Mouse (Mus musculus) lung, postnatal 36 days (tissue): ENCODE data around the gene Abhd2.
A peak's percentile ranks its signal among the peaks of the same experiment; 100 is the strongest.
"Not testable (repeated sequence)": the region's sequence is repeated elsewhere in the genome, so short reads cannot be mapped to it uniquely, and the experiment has no call there.

Source experiments
- DNase-seq: peaks from one replicate; pipeline ENCODE4 v3.0.0; 2022; ENCODE audit warnings: mixed read lengths

Abhd2 gene

DNA sequence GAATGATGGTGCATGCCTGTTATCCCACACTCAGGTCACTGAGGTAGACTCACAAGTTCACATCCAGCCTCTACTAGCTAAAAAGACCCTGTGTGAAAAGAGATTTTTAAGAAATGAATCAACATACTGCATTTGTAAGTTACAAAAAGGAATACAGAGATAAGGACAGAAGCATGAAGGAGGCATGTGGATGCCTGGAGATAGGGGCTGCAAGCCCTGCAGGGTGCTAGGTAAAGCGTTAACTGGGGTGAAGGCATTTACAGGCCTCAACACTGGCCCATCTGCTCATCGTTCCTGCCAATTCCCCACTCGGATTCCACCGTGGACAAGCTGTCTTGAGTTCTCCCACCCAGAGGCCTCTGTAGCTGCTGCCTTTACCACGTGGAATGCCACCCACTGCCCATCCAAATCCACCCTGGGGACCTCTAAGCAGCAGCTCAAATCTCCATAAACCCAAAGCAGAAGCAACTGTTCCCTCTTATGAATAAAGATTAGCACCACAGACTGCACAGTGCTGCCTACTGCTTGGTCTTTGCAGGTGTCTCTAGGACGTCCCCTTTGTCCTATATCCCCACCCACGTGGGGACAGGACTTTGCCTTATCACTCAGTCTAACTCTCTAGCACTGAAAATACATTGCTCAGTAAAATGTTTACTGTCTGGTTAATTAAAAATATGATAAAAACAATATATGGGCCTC lies 5.2 kb upstream of the Abhd2 start:
- DNase-seq, result no peak

DNA sequence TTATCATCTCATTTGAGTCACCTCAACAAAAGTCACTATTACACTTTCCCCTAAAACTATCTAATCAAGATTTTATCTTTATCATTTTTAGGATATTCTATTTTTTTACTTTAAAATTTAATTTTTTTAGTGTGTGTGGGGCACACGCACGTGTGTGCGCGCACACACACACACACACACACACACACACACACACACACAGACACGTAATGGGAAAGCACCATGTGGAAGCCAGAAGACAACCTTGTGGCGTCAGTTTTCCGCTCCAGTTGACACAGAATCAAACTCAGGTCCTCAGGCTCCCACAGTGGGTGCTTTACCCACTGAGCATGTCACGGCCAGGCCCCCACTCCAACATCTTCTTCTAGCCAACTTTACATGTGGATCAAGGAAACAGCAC lies 4.1 kb upstream of the Abhd2 start:
- no peak for DNase-seq

DNA sequence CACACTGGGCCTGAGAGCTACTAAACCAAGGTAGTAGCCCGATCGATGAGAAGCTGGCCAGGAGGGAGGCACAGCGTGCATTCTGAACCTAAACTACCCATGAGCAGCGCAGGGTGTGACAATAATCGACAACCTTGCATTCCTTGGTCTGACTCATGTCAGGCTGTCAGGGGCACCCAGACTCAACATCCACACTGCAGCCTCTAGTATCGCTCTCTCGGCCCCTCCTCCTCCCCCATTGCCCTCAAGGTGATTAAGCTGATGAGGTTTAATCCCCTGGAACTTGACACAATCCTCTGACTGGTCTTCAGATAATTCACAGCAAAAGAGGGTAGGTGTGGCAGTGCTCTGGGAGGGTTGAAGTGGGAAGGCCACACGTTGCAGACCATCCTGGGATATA lies 3.6 kb upstream of the Abhd2 start:
- DNase-seq, result no peak

DNA sequence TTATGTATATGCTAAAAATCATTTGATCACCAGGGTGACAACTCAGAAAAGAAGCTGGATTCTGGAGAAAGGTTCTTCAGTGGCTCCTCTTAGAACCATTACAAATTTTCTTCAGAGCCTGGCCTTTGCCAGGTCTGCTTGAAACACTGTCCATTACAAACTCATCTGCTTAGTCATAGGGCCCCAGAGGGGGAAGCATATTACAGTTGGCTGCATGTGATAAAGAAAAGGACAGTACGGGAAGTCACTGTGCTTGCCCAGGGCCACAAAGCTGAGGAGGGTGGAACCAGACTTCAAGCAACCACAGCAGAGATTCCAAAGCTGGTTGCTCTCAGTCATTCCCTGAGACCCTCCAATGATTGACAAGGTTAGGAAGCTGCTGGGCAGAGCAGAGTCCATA lies 3.1 kb upstream of the Abhd2 start:
- DNase-seq, result no peak

DNA sequence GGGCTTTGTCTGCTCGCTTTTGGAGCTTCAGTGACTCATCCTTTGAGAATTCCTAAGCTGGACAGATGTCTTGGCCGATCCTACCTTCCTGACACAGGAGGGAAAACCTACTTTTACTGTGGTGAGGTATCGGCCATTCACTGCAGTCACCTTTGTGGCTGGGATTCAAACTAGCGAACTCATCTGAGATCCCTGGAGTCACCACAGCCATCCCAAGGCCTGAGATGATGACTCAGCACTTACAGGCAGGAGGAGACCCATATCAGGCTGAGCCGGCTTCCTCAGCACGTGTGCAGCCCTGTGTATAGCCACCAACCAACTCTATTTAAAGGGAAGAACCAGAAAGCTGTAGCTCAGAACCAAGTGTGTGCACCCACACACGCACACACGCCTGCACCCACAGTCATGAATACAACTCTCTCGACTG lies 2.0 kb upstream of the Abhd2 start:
- DNase-seq, result no peak

DNA sequence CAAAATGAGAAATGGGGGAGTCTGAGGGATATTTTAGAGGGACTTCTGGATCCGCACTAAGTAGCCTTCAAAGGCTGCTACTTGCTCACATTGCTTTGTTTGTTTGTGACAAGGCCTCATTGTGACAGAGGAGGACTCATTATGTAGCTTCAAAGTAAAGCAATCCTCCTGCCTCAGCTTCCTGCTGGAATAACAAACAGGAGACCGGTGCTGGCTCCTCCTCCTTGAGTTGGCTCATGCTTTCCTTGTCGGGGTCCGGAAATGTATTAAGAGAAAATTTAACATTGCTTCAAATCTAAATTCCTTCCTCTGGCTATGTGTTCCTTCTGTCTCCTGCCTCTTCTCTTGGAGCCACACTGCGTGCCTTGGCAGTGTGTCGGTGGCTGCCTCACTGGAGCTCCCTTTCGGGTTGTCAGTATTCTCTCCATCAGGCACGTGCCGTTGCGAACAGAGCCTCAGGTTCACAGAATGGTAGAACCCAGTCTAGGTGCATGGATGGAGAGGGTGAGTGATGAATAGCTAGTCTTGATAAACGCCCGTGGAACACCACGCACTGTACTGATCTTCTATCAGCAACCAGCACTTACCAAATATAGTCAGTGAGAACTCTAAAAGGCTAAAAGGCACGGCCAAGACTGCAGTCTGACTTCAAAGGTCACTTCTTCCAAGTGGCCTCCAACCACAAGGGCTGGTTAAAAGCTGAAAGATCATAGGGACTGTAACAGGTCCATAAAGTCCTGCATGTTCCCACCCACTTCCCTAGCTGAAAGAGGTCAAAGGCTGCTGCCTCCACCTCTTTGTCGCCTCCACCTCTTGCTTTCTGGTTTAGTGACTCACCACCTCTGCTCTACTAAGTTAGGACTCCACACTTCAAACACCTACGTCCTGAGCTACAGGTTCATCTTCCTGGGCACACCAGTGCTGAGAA lies 874 bp upstream of the Abhd2 start:
- no peak for DNase-seq

DNA sequence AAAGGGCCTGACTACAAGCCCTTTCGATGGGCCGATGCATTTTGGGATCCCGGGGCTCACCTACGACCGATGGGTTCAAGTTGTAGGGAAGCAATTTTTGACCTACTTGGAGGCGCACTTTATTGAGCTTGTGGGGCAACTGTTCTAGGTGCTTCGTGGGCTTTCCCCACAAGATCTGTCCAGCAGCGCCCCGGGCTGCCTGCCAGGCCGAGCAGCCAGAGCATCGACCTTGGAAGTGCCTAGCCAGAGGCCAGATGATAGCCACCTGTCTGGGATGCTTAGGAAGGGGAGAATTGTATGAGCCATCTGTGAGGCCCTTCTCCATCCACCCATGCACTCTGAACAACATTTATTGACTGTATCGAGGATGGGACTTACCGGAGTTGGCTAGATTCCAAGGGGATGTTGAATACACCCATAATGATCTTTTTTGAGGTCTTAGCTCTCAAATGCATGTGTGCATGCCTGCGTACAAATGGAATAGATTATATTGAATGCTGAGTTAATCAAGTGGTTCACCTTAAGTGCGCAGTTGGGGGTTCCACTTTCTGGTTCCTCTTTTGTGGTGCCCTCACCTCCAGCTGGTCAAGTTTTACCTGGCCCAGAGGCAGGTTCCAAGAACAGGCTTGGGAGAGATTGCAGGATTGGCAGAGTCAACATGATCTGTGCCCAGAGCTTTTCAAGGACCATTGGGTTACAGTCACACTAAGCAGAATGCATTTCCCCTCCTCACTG lies 906 bp downstream of the Abhd2 start:
- no peak for DNase-seq

DNA sequence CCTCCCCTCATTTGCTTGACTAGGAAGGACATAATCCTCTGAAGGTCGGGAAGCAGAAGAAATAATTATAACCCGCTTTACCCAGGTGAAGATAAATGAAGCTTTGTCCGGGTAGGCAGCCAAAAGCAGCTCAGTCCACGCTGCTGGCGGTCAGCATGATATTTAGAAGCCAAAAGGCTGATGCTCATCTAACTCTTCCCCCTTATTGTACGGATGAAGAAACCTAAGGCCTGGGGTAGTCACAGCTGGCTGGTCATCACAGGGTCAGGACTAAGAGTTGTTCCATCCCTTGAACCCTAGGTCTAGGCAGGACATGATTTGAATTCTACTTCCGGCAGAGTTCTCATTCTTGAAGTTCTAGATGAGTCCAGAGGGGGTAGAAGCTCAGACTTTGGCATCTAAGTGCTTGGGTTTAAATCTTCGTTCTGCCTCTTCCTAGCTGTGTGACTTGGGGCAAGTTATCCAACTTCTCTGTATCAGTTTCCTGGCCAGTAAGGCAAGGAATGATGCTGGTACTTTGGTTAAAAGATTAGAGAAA lies 1.5 kb downstream of the Abhd2 start:
- DNase-seq, result no peak

DNA sequence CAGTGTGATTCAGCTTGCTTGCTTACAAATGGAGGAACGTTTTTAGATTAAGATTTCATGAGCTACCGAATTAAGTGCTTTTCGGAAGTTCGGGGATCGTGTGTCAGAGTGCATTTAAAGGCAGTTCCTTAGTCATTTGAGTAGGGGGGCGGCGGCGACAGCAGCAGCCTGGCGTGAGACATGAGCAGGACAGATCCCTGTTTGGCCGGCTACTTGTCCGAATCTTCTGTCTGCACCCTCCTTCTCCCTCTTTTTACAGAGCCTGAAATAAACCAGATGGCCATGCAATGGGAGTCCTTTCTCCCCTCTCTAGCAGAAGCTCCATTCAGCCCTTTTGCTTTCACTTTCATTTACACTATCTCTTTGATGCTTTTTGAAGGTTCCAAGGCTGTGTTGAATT lies 2.3 kb downstream of the Abhd2 start:
- DNase-seq, result no peak

DNA sequence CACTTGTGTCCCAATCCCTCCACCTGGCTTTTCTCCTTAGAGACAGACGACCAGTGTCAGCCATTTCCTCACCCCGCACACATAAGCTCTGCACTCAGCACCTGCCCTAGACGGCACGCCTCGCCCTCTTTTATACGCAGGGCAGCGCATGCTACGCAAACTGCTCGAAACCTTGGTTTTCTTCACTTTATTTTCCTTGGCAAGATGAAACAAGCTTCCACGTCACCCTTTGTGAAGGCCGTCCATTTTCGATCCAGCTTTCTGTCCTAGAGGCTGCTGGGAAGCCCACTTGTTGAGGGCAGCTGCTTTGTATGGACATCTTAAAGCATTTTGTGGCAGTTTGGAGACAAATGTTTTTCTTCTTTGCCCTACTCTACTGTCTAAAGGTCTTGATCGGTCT lies 5.4 kb downstream of the Abhd2 start:
- no peak for DNase-seq

DNA sequence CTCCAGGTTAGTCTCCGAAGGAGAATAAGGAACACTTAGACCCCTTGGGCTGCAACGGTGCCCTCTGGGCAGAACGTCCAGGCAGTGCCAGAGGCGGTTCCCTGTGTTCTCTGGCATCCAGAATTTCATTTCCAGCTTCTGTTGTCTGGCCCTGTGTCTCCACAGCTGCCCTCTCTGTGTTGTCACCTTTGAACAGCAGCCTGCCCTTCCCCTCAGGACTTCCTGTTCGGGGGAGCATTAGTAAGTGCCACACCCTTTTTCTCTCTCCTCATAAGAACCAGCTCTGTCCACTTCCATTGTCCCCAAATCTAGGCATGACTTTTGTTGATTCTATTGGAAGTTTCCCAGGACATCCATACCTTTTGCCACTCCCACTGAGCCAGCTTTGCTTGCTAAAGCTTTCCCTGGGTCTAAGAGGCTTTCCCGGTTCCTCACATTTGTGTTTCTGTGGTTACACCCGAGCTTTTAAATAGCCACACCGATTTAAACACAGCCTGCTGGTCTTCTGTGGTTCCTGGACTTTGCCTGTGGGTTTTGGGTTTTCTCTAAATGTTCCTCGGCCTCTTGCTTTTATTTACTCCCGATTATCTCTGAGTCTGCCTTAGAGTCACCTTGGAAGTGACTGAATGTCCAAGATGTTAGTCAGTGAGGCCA lies 6.5 kb downstream of the Abhd2 start:
- peak; percentile 76 for DNase-seq

DNA sequence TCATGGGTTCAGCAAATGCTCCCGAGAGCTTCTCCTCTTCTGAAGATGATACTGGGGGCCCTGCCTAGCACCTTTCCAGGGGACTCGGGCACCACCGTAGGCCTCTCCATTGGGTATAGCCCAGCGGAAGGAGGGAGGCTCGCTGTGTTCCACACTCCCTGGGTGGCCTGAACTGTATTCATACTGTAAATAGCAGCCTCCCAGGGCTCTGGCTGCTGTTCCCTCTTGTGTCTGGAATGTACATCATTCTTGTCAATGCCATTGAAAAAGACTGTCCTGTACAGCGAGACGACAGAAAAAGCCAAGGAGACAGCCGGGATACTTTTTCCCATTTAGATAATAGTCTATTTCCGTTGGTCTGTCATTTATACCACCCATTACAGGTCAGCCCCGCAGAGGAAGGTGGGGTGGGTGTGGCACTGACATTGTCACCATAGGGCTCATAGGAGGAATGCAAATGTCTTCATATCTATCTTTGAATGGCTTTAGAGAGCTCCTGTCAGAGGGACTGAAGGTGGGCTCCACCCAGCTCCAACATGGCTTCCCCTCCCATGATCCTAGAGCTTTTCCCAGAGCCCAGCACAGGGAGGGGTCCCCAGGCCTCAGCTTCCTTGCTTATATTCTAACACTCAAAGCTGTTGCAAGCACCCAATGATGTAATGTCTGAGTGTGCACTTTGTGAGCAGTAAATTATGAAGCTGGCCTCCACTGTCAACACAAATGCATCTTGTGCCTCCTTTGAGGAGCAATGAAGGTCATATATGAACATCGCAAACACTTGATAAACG lies 10.1 kb downstream of the Abhd2 start:
- no peak for DNase-seq

DNA sequence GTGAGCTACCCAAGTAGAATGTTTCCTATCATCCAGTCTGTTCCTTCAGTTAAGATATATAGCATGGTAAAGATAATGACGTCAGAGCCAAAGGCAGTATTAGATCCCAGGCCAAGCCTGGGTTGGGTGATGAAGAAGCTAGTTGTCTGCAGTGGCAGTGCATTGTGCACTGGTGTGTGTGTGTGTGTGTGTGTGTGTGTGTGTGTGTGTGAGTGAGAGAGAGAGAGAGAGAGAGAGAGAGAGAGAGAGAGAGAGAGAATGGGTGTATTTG lies 10.6 kb downstream of the Abhd2 start:
- DNase-seq, result not testable (repeated sequence)

DNA sequence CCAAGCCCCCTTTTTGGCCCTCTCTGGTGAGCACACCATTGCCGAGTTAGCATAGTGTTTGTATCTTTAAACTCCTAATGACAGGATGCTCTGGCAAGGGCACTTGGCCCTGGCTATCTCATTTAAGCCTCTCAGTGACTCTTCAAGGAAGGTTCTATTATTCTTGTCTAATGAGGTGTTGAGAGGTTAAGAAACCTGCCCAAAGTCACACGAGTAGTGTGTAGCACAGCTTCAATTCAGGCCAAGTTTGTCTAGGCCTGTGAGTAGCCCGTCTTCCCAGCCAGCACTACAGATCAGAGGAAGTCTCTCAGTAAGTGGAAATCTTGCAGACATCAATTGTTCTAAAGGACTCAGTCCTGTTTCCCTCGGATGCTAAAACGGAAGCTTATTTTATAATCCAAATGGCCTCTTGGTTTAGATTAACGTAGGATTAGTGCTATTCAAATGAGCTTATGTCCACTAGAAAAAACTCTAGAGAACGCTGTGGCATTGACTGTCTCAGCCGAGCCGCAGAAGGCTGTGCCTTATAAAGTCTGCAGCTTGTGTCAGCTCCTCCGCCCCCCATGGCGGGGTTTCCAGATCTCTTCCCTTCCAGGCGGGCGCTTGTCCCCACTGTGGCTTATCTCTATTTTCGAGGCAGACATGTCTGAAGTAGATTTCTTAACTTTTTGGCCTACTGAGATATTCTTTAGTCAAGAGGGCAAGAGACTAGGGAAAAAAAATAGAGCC lies 11.3 kb downstream of the Abhd2 start:
- DNase-seq, result no peak

DNA sequence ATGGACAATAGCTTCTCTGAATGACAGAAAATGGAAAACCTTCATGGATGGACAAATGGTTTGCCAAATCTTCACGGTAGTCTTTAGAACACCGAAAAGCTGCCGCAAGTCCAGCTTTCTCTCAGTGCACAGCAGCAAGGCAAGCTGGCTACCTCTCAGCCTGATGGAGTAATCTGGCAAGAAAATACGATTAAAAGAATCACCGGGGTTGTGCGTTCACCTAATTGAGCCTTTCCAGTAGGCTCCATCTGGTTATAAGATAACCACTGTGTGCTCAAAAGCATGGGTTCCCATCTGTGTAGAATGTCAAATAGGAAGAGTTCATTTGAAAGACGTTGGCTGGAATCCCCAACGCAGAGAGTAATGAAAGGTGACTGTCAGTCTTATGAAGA lies 11.9 kb downstream of the Abhd2 start:
- DNase-seq, result no peak

DNA sequence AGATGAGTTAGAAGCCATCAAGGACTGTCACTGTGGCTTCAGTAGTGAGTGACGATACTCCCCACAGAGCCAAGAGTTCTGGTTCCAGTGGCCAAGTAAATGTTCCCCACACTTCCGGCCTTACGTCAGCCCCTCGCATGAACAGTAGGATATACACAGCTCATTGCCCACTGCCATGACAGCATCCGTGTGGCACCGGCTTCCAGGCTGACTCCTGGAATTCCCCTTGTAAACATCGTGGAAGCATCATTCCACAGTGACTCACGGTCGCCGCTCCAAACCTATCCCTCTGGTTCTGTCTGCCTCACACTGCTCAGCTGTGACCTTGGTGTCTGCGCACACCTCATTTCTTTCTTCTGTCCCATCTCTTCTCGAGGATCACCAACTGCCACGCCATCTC lies 12.4 kb downstream of the Abhd2 start:
- peak; percentile 87 for DNase-seq

DNA sequence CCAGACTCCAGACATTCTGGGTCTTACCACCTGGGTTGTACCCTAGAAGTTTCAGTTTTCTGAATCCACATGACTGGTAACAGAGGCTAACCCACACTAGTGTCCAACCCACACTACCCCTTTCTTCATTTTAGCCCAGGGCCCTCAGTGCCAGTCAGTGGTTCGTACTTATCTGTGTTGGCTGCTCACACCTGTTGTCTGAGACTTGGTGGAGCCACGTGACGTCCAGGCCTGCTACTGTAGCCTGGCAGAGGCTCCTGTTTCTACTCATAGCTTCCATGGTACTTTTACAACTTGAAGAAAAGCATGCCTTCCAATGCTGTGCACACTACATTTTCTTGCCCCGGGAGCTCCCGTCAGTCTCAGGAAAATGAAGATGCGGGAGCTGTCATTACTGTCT lies 14.2 kb downstream of the Abhd2 start:
- no peak for DNase-seq

DNA sequence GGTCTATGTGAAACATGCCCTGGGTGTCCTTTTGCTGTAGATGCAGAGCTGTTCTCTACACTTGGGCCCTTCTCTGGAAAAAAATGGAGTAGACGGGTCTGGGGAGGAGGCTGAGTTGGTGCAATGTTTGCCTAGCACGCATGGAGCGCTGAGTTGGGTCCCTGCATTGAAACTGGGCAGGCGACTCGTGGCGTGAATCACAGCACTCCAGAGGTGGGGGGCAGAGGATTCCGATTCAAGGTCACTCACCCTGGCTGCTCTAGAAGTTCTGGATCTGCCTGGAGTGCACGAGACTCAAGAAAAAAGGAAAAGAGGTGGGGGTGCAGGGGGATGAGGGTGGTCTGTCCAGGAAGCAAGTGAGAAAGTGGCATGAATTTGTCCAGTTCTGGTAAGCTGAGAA lies 14.9 kb downstream of the Abhd2 start:
- no peak for DNase-seq

DNA sequence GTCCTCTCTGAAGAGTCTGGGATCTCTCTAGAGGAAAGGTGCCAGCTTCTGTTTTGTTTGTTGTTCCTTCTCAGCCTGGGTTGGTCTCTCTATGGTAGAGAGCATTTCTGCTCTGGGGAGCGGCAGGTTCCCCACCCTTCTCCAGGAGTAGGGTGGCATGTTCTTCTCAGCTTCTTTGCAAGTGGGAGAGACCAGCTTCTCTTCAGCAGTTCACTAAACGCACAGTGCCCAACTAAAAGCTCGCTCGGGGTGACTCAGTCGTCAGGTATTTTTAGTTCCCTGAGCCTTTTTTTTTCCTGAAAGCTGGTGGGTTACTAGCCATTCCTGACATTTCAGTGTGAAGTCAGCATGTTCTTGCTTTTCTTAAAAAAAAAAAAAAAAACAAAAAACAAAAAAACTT lies 15.4 kb downstream of the Abhd2 start:
- DNase-seq, result no peak

DNA sequence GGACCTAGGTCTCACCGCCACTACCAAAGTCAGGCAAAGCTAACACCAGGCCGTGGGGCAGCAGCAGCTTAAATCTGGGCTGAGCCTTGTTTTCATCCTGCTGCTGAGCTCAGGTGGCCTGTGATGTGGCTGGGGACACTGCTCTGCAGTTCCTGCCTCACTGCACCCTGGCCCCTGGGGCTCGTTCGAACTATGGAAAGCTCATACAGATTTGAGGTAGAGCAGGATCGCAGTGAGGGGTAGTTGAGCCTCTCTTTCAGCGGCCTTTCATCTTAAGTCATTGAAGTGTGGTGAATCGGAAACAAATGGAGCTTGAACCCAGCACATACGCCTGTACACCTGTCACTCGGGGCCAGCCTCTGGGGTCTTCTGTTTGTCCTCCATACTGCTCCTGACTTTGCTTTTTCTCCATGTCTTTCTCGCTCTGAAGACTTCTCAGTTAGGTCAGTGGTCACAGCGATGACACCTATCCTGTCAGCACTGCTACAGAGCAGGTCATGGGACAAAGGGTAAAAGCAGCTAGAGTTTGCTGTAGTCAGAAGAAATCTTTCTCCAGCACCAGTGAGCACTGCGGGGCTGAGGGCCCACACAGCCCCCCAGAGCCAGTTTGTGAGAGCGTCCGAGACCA lies 20.7 kb downstream of the Abhd2 start:
- DNase-seq, result no peak

DNA sequence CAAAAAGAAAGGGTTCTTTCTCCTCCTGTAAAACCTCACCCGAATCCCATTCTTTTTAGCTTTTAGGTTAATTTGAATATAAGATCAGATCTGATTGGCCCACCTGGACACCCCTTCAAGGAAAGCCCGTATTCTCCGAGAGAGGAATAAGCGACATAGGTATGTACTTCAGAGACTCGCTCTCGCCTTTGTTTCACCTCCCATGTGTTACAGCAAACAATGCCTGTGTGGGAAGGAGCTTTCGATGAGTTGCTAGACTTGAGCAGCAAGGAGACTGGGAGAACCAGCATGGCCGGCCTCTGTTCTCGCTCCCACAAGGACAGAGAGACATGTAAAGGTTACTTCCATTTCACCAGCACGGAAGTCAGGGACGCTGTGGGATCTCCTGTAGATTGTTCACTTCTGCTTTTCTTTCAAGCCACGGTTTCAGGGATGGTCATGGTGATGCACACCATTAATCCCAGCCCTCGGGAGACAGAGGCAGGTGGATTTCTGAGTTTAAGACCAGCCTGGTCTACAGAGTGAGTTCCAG lies 21.5 kb downstream of the Abhd2 start:
- no peak for DNase-seq
